Mouse (Mus musculus) thymus, postnatal 36 days (tissue): ENCODE data around the gene Ccr8.
"Not testable (repeated sequence)": the region's sequence is repeated elsewhere in the genome, so short reads cannot be mapped to it uniquely, and the experiment has no call there.

Experiments
- DNase-seq, 2 experiments: peaks; one replicate each; pipeline ENCODE4 v3.0.0; 2022; ENCODE audit warnings: mixed read lengths in 2 of 2

Gene Ccr8

GRCm38 (mm10) chr9:120093701-120094100 is 1.8 kb downstream of the Ccr8 start:
- no peak for DNase-seq

DNA sequence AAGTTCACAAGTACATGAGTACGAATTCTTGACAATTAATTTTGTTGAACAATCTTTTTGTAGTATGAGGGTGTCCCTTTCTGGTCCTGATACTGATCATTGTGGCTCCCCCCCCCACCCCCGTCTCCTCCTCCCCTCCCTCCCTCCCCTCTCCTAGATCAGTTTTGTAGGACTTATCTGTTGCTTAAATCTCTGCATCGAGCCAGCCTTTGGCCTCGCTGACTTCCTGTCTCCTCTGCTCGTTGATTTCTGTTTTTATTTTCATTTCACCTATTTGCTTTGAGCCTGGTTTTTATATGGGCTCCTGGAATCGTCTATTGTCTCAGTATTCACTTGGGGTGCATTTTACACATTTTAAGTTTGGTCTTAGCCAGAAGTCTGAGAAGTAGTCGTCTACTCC is 4.0 kb downstream of the Ccr8 start:
- DNase-seq, result no peak

DNA sequence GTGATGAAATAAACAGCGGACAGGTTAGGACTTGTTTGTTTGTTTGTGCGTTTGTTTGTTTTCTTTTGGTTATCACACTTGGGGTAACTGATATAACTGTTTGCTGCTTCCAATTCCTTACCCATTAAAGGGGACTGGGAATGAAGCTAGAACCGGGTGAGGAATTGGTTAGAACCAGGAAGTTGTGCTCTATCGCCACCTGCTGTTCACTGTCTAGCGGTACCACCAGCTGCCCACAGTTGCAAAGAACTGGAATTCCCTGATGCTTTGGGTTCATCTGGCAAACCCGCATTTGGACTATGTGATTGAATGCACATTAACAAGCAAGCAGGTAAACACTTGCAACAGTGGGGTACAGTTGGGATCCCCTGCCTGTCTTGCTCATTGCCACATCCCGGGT is 6.8 kb downstream of the Ccr8 start:
- peak; percentile 46 to 61 for DNase-seq

GRCm38 (mm10) chr9:120099304-120099703 is 7.4 kb downstream of the Ccr8 start:
- no peak for DNase-seq

DNA sequence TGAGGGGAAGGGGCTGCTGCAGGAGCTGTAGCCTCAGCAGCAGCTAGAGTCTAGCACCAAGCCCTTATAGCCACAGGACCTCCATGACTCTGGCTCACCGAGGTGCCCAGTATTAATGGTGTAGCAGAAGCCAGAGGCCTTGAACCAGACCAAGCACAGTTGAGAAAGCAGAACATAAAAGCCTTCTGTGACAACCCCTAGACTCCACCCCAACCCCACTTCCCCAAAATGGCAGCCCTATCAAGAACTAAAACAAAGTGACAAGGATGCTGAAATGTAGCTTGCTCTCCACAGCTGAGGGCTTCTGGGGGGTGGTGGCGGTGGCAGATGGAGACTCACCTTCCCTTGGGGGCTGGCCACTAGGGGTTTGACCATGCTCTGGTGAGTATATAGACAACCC is 9.3 kb downstream of the Ccr8 start:
- no peak for DNase-seq

DNA sequence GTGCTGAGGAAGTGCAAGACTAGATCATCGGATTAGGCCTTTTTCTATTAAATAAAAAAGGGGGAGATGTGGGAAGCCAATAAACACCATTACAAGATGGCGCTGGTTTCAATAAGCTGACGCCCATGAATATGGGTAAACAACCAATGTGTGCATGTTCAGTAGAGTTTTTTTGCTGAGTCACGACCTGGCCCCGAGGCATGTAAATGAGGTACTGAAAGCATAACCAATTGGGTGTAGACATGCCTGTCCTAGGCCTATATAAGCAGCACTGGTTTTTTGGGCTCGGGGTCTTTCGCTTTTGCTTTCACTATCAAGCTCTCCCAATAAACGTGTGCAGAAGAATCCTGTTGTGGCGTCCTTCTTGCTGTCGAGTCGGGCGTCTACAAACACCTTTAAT is 17.0 kb downstream of the Ccr8 start:
- DNase-seq, result not testable (repeated sequence)

DNA sequence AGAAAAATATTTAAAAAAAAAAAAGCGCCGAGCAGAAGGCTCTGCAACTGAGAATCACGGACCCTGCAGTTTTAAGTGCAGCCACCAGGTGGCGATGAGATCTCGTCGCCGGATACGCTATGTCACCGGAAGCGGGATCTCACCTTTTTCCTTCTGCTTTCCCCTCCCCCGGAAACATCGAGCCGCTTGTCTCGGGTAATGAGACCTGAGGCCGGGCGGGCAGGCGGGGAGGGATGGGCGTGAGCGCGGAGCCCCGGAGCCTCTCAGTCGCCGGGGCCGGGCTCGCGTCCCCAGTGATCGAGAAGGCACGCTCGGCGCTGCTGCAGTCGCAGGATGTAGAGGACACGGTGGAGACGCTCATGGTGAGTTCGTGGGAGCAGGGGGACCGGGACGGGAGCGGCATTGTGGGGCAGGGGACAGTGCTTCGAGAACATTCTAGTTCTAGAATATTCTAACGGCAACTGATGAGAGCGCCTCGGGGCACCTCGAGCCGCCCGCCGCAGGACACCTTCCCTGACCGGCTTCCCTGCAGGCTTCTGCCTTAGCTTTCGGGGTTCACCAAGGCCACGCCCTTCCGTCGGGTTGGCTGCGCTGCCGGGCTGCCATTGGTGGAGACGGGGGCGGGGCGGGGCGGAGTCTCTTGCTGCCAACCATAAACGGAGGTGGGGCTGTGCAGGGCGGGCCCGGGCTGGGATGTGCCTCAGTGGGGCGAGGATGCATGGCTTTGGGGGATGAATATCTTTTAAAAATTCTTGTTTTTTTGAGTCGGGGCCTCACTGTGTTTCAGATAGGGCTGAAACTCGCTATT is 18.5 kb downstream of the Ccr8 start, which contains the start of gene Slc25a38:
Slc25a38 (plus strand) TSS at position 164 of the 808 bp plus-strand sequence.
- DNase-seq, result peak; percentile 94 to 96

DNA sequence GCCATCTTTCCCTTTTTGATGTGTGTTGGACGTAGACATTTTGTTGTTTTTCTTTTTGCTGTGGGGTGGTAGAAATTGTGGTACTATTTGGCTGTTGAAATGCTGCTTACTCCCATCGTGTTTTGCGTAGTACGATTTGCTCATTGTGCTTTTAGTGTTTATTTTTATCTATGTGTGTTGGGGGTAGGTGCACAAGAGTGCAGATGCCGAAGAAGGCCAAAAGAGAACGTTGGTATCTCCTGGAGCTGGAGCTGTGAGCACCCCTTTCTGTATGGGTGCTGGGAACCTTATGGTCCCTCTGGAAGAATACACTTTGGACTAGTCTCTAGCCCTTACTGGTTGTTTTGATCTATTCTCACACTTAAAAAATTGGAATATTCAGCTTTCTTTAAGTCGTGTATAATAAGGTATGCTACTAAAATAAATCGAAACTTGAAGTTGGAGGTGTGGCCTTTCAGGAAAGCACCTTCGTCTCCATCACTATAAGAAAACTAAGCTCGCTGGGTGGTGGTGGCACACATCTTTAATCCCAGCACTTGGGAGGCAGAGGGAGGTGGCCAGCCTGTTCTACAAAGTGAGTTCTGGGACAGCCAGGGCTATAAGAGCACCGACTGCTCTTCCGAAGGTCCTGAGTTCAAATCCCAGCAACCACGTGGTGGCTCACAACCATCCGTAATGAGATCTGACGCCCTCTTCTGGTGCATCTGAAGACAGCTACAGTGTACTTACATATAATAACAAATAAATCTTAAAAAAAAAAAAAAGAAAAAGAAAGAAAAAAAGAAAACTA is 19.4 kb downstream of the Ccr8 start:
- no peak for DNase-seq

- DNase-seq, result no peak
Measured at GRCm38 (mm10) chr9:120112472-120112871, 20.6 kb downstream of the Ccr8 start.

DNA sequence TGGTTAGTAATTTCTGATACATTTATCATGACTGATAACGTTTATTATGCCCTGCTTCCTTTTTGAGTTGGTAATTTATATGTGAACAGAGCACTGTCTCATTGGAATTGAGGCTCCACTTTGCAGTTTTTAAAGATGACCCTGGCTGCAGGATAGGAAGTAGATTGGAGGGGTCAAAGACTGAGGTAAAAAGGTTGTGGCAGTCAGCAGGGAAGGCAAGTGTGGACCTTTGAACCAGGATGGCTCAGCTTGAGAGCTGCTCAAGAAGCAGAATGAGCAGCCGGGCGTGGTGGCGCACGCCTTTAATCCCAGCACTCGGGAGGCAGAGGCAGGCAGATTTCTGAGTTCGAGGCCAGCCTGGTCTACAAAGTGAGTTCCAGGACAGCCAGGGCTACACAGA is 21.5 kb downstream of the Ccr8 start:
- DNase-seq, result no peak

DNA sequence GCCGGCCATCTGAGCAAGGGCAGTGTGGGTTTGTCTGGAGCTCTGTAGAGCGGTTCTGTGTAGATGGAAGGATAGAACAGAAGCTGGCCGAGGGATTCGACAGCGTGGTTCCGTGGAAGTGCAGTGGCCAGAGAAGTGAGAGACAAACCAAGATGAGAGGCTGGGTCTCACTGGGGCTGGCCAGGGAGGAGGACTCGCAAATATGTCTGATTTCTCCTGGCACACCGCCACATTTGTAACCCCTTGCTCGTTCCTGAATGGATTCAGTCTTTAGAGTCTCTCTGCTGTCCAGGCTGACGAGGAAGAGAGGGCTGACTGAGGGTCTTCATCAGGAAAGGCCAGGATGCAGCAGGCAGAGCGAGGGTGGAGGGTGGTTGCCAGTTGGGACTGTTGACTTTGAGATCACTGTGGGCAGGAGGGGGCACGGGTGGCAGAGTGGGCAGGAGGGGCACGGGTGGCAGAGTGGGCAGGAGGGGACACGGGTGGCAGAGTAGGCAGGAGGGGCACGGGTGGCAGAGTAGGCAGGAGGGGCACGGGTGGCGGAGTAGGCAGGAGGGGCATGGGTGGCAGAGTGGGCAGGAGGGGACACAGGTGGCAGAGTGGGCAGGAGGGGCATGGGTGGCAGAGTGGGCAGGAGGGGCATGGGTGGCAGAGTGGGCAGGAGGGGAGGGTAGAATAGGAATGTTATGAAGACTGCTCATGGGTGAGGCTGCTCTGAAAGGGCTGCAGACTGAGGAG is 22.3 kb downstream of the Ccr8 start:
- DNase-seq, result no peak

DNA sequence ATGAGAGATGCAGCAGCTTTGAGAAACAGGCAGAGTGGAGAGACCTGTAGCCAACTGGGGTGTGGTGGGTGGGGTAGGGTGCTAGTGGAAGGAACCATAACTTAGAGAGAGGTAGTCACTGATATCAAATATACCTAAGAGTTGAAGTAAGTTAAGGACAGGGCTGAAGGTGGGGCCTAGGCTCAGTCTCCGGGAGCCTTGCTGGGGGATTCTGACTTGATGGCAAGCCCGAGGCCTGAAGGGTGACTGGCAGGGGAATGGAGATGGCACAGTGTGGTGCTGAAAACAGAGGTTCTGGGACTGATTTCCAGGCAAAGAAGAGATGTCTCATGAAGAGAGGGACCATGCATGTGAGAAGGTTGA is 22.9 kb downstream of the Ccr8 start:
- DNase-seq, result no peak

GRCm38 (mm10) chr9:120115580-120115979 is 23.7 kb downstream of the Ccr8 start:
- DNase-seq, result no peak

GRCm38 (mm10) chr9:120116184-120116624 is 24.3 kb downstream of the Ccr8 start:
- no peak for DNase-seq

- DNase-seq, result no peak
Measured at GRCm38 (mm10) chr9:120118212-120118611, 26.3 kb downstream of the Ccr8 start.

- DNase-seq, result no peak
Measured at GRCm38 (mm10) chr9:120120503-120120902, 28.6 kb downstream of the Ccr8 start.

DNA sequence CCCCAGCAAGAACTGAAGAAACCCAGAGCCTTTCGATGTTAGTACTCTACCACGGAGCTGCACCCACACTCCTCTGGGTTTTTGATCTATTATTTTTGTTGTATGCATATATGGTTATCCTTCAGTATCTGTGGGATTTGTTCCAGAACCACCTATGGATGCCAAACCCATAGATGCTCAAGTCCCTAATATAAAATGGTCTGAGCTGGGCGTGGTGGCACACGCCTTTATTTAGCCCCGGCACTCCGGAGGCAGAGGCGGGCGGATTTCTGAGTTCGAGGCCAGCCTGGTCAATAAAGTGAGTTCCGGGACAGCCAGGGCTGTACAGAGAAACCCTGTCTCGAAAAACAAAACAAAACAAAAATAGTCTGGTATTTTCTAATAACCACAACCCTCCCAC is 35.0 kb downstream of the Ccr8 start:
- DNase-seq, result no peak

DNA sequence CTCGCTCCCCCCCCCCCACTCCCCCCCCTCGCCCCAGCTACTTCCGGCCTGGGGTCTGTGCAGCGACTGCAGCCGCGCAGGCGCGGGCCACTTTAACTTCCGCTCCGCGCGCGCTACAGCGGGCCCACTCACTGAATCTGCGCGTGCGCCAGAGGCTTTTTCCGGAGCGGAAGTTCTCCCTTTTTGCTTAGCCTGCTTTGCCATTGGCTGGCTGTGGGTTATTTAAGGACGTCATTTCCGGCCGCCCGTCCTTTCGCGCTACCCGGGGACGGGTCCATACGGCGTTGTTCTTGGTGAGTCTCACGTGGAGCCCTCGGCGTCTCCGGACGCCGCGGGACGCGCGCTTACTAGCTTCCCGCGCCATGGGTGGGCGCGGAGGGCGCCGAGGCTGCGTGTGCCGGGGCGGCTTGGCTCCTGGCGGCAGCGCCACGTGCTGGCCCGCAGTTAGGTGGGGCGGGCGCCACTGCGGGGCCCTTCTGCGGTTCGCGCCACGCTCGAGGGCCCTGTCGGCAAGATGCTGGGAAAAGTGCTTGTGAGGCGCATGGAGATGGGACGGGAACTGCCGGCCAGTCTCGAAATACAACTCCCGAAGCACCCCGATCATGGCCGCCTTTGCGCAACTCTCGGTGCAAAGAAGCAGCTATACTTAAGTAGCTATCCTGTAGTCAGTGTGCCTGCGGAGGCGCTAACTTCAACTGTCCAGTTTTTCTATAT is 35.8 kb downstream of the Ccr8 start, which contains the start of gene Rpsa:
Rpsa (plus strand) TSS at position 152 of the 714 bp plus-strand sequence.
- peak; percentile 94 to 98 for DNase-seq

DNA sequence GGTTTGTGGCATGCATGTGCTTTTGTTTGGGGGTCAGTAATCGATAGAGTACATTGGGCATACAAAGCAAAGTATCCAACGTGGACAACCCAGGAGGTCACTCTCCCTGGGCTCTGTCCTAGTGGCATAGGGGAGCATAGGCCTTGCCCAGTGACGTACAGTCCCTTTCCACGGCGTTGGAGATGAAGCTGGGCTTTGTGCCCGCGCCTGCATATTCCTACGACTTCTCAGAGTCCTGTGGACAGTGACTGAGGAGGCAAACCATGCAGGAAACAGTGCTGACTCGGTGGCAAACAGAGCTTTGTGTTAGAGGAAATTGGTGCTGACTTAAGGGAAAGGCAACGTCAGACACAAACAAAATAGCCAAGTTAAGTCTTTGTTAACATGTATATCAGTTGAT is 37.4 kb downstream of the Ccr8 start:
- DNase-seq, result no peak

- no peak for DNase-seq
Measured at GRCm38 (mm10) chr9:120131784-120132288, 39.9 kb downstream of the Ccr8 start.

- no peak for DNase-seq
Measured at GRCm38 (mm10) chr9:120132980-120133754, 41.3 kb downstream of the Ccr8 start.
